Mouse (Mus musculus) testis, adult 2 months (tissue): ENCODE measurements around the gene Ubr2. TPM values are rescaled to one million over a fixed set of nuclear protein-coding genes. Genes with fewer than 3 reads are reported as not detected.

ENCODE experiments used
- H3K27ac ChIP-seq: fragments of 200-500 bp; 2 replicates; pipeline ENCODE4 v1.5.1; 2012; ENCODE audit warnings: low read depth, low read length; ENCODE audit not compliant: control insufficient read depth, insufficient read depth
- H3K27me3 ChIP-seq: fragments of 200-500 bp; 2 replicates; pipeline ENCODE4 v1.6.1; 2012; ENCODE audit warnings: mild to moderate bottlenecking, low read length, moderate library complexity; ENCODE audit not compliant: control insufficient read depth, insufficient read depth
- H3K36me3 ChIP-seq: fragments of 200-500 bp; 2 replicates; pipeline ENCODE4 v1.6.1; 2012; ENCODE audit warnings: mild to moderate bottlenecking, low read length; ENCODE audit not compliant: control insufficient read depth, insufficient read depth
- H3K4me1 ChIP-seq: fragments of 200-500 bp; 2 replicates; pipeline ENCODE4 v1.6.1; 2012; ENCODE audit warnings: low read length; ENCODE audit not compliant: control insufficient read depth, insufficient read depth
- H3K4me3 ChIP-seq: fragments of 200-500 bp; 2 replicates; pipeline ENCODE4 v1.5.1; 2012; ENCODE audit warnings: low read depth, mild to moderate bottlenecking, low read length, moderate library complexity, mixed read lengths; ENCODE audit not compliant: control insufficient read depth
- CTCF ChIP-seq: fragments of 200-500 bp; IDR thresholded peaks from 2 replicates; pipeline ENCODE4 v1.5.1; 2012; ENCODE audit warnings: low read depth, mild to moderate bottlenecking, inconsistent platforms, low read length, moderate library complexity; ENCODE audit not compliant: control insufficient read depth, insufficient read depth, insufficient replicate concordance
- POLR2A ChIP-seq: fragments of 200-500 bp; IDR thresholded peaks from 2 replicates; pipeline ENCODE4 v1.6.1; 2012; ENCODE audit warnings: low read depth, mild to moderate bottlenecking, inconsistent platforms, low read length, moderate library complexity; ENCODE audit not compliant: control insufficient read depth
- polyA plus RNA-seq: library from polyadenylated mRNA; depleted of rRNA; stranded (reverse); fragments of >200 nt; gene quantifications from 2 replicates; pipeline ENCODE4 v1.2.3, GENCODE M21; 2012; rRNA removed

Ubr2 gene
- 7.1 and 10.2 TPM in 2 replicates for polyA plus RNA-seq

DNA sequence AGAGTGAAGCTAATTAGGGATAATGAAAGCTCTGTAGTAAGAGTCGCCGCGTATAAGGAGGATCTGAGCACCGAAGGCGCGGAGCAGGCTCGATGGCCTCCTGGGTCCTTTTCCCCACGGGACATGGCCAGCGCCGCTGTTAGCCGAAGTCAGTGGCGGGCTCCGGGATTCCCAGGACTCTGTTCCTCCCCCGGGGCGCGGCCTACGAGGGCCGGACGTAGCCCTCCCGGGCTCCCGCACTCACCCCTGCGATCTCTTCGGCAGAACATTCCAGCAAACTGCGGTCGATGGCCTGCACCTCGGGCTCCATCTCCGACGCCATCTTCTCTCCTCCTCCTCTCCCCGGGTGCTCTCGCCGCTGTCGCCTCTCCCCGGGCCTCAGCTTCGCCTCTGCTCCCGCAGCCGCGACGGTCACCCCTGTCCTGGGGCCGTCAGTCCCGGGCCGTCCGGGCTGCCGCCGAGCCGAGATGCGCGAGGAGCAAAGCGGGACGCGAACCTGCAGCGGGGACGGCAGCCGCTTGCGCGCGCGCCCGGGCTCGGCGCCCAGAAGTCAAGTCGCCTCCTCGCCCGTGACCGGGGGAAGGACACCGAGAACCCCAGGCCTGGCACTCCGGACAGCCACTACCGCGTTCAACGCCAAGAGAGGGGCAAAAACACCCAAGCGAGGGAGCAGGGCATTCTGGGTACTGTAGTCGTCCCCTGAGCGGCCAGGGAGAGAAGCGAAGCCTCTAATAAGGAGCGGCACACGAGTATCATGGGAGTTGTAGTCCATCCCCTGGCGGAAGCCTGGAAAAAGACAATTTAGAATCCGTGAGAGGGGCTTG is at the start of gene Ubr2:
Gene Ubr2 (minus strand): TSS at position 659 of the 824 bp plus-strand sequence.
- Histone ChIP-seq H3K36me3 (no peaks in the 10 kb centered on the region), H3K27me3 (no peaks in the 10 kb centered on the region), H3K4me3 (peak within 1 kb of the TSS; percentile 98), H3K4me1 (peaks cover 3% of the 10 kb centered on the region; the same call in 1 of the 2 replicates), H3K27ac (peak within 1 kb of the TSS; percentile 90)
- TF ChIP-seq CTCF (no peak; the same call in 1 of the 2 replicates), POLR2A (peak; percentile 91)

GRCm38 (mm10) chr17:47059836-47060360 is 49.5 kb upstream of the Ubr2 start:
- TF ChIP-seq POLR2A (no peak), CTCF (no peak)
- Histone ChIP-seq H3K4me1 (peaks cover 2% of the 10 kb centered on the region; the same call in 1 of the 2 replicates), H3K27ac (no peak overlapping the region), H3K36me3 (no peaks in the 10 kb centered on the region), H3K4me3 (no peak overlapping the region), H3K27me3 (no peaks in the 10 kb centered on the region)

- H3K4me1 ChIP-seq = peaks cover 2% of the 10 kb centered on the region; the same call in 1 of the 2 replicates
- peak; percentile 47; the same call in 1 of the 2 replicates for TF ChIP-seq CTCF
- TF ChIP-seq POLR2A = no peak
- H3K27ac ChIP-seq = no peak overlapping the region
- H3K27me3 ChIP-seq = no peaks in the 10 kb centered on the region
- H3K4me3 ChIP-seq = no peak overlapping the region
- no peaks in the 10 kb centered on the region for H3K36me3 ChIP-seq
Measured at GRCm38 (mm10) chr17:47057966-47058365, 47.6 kb upstream of the Ubr2 start.

DNA sequence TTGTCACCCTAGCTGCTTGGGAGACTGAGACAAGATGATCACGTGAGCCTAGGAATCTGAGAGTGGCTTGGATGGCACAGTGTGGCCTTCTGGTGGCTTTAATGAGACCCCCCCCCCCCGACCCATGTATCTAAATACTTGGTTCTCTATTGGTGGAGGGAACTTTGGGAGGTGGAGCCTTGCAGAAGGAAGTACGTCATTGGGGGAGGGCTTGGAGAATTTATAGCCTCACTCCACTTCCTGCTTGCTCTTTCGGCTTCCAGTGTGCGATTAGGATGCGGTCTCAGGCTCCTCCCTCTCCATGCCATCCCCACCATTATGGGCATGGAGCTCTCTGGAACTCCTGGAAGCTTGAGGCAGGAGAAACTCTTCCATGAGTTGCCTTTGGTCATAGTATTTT is 46.1 kb upstream of the Ubr2 start:
- Histone ChIP-seq H3K36me3 (no peaks in the 10 kb centered on the region), H3K4me3 (peak overlapping the region; percentile 71), H3K4me1 (peaks cover 2% of the 10 kb centered on the region; the same call in 1 of the 2 replicates), H3K27ac (peak overlapping the region; percentile 3; the same call in 1 of the 2 replicates), H3K27me3 (no peaks in the 10 kb centered on the region)
- peak; percentile 48; the same call in 1 of the 2 replicates for TF ChIP-seq POLR2A
- TF ChIP-seq CTCF = no peak

DNA sequence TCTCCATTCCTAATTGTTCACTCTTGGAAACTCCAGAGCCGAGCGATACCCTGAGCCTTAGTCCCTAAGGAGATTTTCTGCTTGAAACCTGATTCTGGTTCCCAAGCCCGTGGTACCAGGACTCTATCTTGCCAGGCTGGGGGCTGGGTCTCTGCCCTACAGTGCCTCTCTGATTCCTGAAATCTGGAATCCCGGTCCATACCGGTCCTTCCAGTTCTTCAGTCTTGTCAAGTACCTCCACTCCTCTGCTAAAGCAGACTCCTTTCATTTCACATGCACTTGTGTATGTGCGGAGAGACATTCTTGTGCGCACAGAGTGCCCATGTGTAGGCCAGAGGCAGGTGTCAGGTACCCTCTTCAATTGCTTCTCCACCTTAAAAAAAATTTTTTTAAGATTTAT is 44.8 kb upstream of the Ubr2 start:
- Histone ChIP-seq H3K4me1 (peaks cover 2% of the 10 kb centered on the region; the same call in 1 of the 2 replicates), H3K4me3 (no peak overlapping the region), H3K27ac (no peak overlapping the region)

GRCm38 (mm10) chr17:47054613-47055012 is 44.3 kb upstream of the Ubr2 start:
- Histone ChIP-seq H3K4me3 (no peak overlapping the region), H3K36me3 (no peaks in the 10 kb centered on the region), H3K27me3 (no peaks in the 10 kb centered on the region), H3K4me1 (no peaks in the 10 kb centered on the region; the same call in 1 of the 2 replicates), H3K27ac (no peak overlapping the region)
- TF ChIP-seq CTCF = no peak

More for the DNA sequence above, 44.8 kb upstream of the Ubr2 start:
- Histone ChIP-seq H3K36me3 (no peaks in the 10 kb centered on the region), H3K27me3 (no peaks in the 10 kb centered on the region)
- TF ChIP-seq CTCF (no peak), POLR2A (no peak)

- Histone ChIP-seq H3K4me1 (no peaks in the 10 kb centered on the region; the same call in 1 of the 2 replicates), H3K4me3 (no peak overlapping the region), H3K27me3 (no peaks in the 10 kb centered on the region), H3K27ac (no peak overlapping the region), H3K36me3 (no peaks in the 10 kb centered on the region)
- no peak for TF ChIP-seq CTCF
- TF ChIP-seq POLR2A = no peak
Measured at GRCm38 (mm10) chr17:47050678-47051077, 40.3 kb upstream of the Ubr2 start.

- no peaks in the 10 kb centered on the region for H3K27me3 ChIP-seq
- no peak; the same call in 1 of the 2 replicates for TF ChIP-seq POLR2A
- no peak for TF ChIP-seq CTCF
Measured at GRCm38 (mm10) chr17:47042866-47043265, 32.5 kb upstream of the Ubr2 start.

More at GRCm38 (mm10) chr17:47042866-47043265, 32.5 kb upstream of the Ubr2 start:
- Histone ChIP-seq H3K4me1 (peaks cover 2% of the 10 kb centered on the region; the same call in 1 of the 2 replicates), H3K4me3 (peak overlapping the region; percentile 58), H3K27ac (no peak overlapping the region), H3K36me3 (no peaks in the 10 kb centered on the region)
